Mouse (Mus musculus) small intestine, adult 2 months (tissue): ENCODE measurements around the gene Mb. TPM values are rescaled to one million over a fixed set of nuclear protein-coding genes. Genes with fewer than 3 reads are reported as not detected.

Experiments
- H3K27ac ChIP-seq: fragments of 200-500 bp; 2 replicates; pipeline ENCODE4 v1.5.1; 2012; ENCODE audit warnings: low read depth, low read length, control low read depth, inconsistent platforms; ENCODE audit not compliant: insufficient read depth
- H3K27me3 ChIP-seq: fragments of 200-500 bp; 2 replicates; pipeline ENCODE4 v1.6.1; 2012; ENCODE audit warnings: mild to moderate bottlenecking, moderate library complexity, low read length, inconsistent platforms; ENCODE audit not compliant: control insufficient read depth, insufficient read depth
- H3K36me3 ChIP-seq: fragments of 200-500 bp; 2 replicates; pipeline ENCODE4 v1.6.1; 2012; ENCODE audit warnings: mild to moderate bottlenecking, low read length, control low read depth, inconsistent platforms; ENCODE audit not compliant: control insufficient read depth, insufficient read depth
- H3K4me1 ChIP-seq: fragments of 200-500 bp; 2 replicates; pipeline ENCODE4 v1.6.1; 2012; ENCODE audit warnings: low read length, inconsistent platforms, mixed read lengths; ENCODE audit not compliant: control insufficient read depth, insufficient read depth, insufficient read length
- H3K4me3 ChIP-seq: fragments of 200-500 bp; 2 replicates; pipeline ENCODE4 v1.5.1; 2012; ENCODE audit warnings: low read depth, mild to moderate bottlenecking, control low read depth, inconsistent platforms, low read length, moderate library complexity
- CTCF ChIP-seq: fragments of 200-500 bp; IDR thresholded peaks from 2 replicates; pipeline ENCODE4 v1.5.1; 2012; ENCODE audit warnings: low read depth, mild to moderate bottlenecking, control low read depth, inconsistent platforms, low read length, moderate library complexity, mixed read lengths; ENCODE audit not compliant: insufficient replicate concordance, insufficient read length; ENCODE audit errors: extremely low read depth
- POLR2A ChIP-seq: fragments of 200-500 bp; IDR thresholded peaks from 2 replicates; pipeline ENCODE4 v1.6.1; 2012; ENCODE audit warnings: low read depth, mild to moderate bottlenecking, control low read depth, inconsistent platforms, low read length, moderate library complexity
- WGBS: fragments of 180-500 bp; shearing (Covaris S2); methylation state at CpG from one replicate; pipeline ENCODE4 v1.1.7; 2018; 5-methylcytosine and 5-hydroxymethylcytosine counted together
- polyA plus RNA-seq: library from polyadenylated mRNA; depleted of rRNA; stranded (reverse); fragments of >200 nt; gene quantifications from 2 replicates; pipeline ENCODE4 v1.2.3, GENCODE M21; 2012

The Mb gene
- polyA plus RNA-seq, 1 experiment: not detected

- WGBS: 62% methylated on average over 3 of the region's 3 CpGs
- TF ChIP-seq CTCF (no peak), POLR2A (no peak)
Measured at GRCm38 (mm10) chr15:77076523-77076922, 26.1 kb upstream of the Mb start.

GRCm38 (mm10) chr15:77072556-77073163 is 22.2 kb upstream of the Mb start:
- no peak overlapping the region for H3K27ac ChIP-seq
- H3K36me3 ChIP-seq: no peaks in the 10 kb centered on the region
- 34% methylated on average over 4 of the region's 4 CpGs for WGBS
- no peak overlapping the region for H3K4me3 ChIP-seq
- H3K27me3 ChIP-seq: no peaks in the 10 kb centered on the region
- peaks cover 6% of the 10 kb centered on the region; the same call in 1 of the 2 replicates for H3K4me1 ChIP-seq
- TF ChIP-seq POLR2A: no peak

More at GRCm38 (mm10) chr15:77076523-77076922, 26.1 kb upstream of the Mb start:
- peaks cover 7% of the 10 kb centered on the region; the same call in 1 of the 2 replicates for H3K36me3 ChIP-seq
- H3K4me3 ChIP-seq: no peak overlapping the region
- H3K27me3 ChIP-seq: no peaks in the 10 kb centered on the region
- H3K27ac ChIP-seq: no peak overlapping the region
- peaks cover 6% of the 10 kb centered on the region; the same call in 1 of the 2 replicates for H3K4me1 ChIP-seq

- 16% methylated on average over 10 of the region's 10 CpGs for WGBS
- Histone ChIP-seq H3K4me1 (peaks cover 6% of the 10 kb centered on the region; the same call in 1 of the 2 replicates), H3K36me3 (no peaks in the 10 kb centered on the region), H3K27me3 (no peaks in the 10 kb centered on the region), H3K27ac (no peak overlapping the region), H3K4me3 (no peak overlapping the region)
- no peak for TF ChIP-seq POLR2A
- TF ChIP-seq CTCF: no peak
Measured at GRCm38 (mm10) chr15:77071501-77071900, 21.0 kb upstream of the Mb start.

- no peaks in the 10 kb centered on the region for H3K27me3 ChIP-seq
- no peak overlapping the region for H3K4me3 ChIP-seq
- H3K27ac ChIP-seq: no peak overlapping the region
- H3K36me3 ChIP-seq: no peaks in the 10 kb centered on the region
- 87% methylated on average over 11 of the region's 11 CpGs for WGBS
- TF ChIP-seq POLR2A (no peak), CTCF (no peak)
- peaks cover 6% of the 10 kb centered on the region; the same call in 1 of the 2 replicates for H3K4me1 ChIP-seq
Measured at GRCm38 (mm10) chr15:77070745-77071268, 20.3 kb upstream of the Mb start.

GRCm38 (mm10) chr15:77069019-77069418 is 18.5 kb upstream of the Mb start:
- no peak for TF ChIP-seq CTCF
- H3K27ac ChIP-seq: no peak overlapping the region
- H3K27me3 ChIP-seq: no peaks in the 10 kb centered on the region
- H3K36me3 ChIP-seq: no peaks in the 10 kb centered on the region
- peaks cover 8% of the 10 kb centered on the region for H3K4me1 ChIP-seq
- WGBS: 75% methylated on average over 3 of the region's 3 CpGs
- H3K4me3 ChIP-seq: no peak overlapping the region

GRCm38 (mm10) chr15:77068439-77068861 is 18.0 kb upstream of the Mb start:
- H3K36me3 ChIP-seq: no peaks in the 10 kb centered on the region
- TF ChIP-seq CTCF (0 out of 2 replicates have a peak, but pooled peaks have one; percentile 6), POLR2A (no peak)
- H3K4me3 ChIP-seq: no peak overlapping the region
- 73% methylated on average over 3 of the region's 3 CpGs for WGBS
- H3K27me3 ChIP-seq: no peaks in the 10 kb centered on the region
- no peak overlapping the region for H3K27ac ChIP-seq
- H3K4me1 ChIP-seq: peaks cover 7% of the 10 kb centered on the region

- TF ChIP-seq POLR2A (no peak), CTCF (no peak)
- no peaks in the 10 kb centered on the region for H3K36me3 ChIP-seq
- no peak overlapping the region for H3K27ac ChIP-seq
- no peak overlapping the region for H3K4me3 ChIP-seq
- H3K27me3 ChIP-seq: no peaks in the 10 kb centered on the region
- H3K4me1 ChIP-seq: peaks cover 3% of the 10 kb centered on the region
- 54% methylated on average over 6 of the region's 6 CpGs for WGBS
Measured at GRCm38 (mm10) chr15:77066233-77066632, 15.8 kb upstream of the Mb start.
